Mouse (Mus musculus): ENCODE measurements around the gene BC004004.

- TF ChIP-seq CTCF (IDR thresholded peaks at IDR 0.05; ENCODE audit: extremely low read depth, insufficient read depth, insufficient read length, insufficient replicate concordance): no peak
- no peak for TF ChIP-seq POLR2A (IDR thresholded peaks at IDR 0.05; ENCODE audit: low read depth, low read length)
Measured at GRCm38 (mm10) chr17:29305871-29306270, 37.3 kb downstream of the BC004004 start.
